Mouse (Mus musculus) stomach, embryonic 14.5 days (tissue): Measurements from ENCODE around the gene Hs3st3a1. TPM values are rescaled to one million over a fixed set of nuclear protein-coding genes. Genes with fewer than 3 reads are reported as not detected.

ENCODE experiments used
- ATAC-seq: fragments of 200-750 bp; cut with Nextera tagmentation; 2 replicates; pipeline ENCODE4 v1.8.0; 2017; ENCODE audit warnings: low read depth, moderate TSS enrichment; ENCODE audit not compliant: insufficient number of reproducible peaks, insufficient read depth, low FRiP score
- H3K27ac ChIP-seq: fragments of 300-500 bp; sonication (generic); 2 replicates; pipeline ENCODE4 v1.5.1; 2014; ENCODE audit warnings: mild to moderate bottlenecking, low read length, moderate library complexity, mixed read lengths
- H3K27me3 ChIP-seq: fragments of 300-500 bp; sonication (generic); 2 replicates; pipeline ENCODE4 v1.6.1; 2014; ENCODE audit warnings: low read length, control low read depth, mixed read lengths; ENCODE audit not compliant: control insufficient read depth, insufficient read depth
- H3K36me3 ChIP-seq: fragments of 300-500 bp; sonication (generic); 2 replicates; pipeline ENCODE4 v1.6.1; 2014; ENCODE audit warnings: mild to moderate bottlenecking, control low read depth, low read length, moderate library complexity, mixed read lengths; ENCODE audit not compliant: control insufficient read depth, insufficient read depth
- H3K4me1 ChIP-seq: fragments of 300-500 bp; sonication (generic); 2 replicates; pipeline ENCODE4 v1.6.1; 2014; ENCODE audit warnings: low read length, control low read depth, mixed read lengths; ENCODE audit not compliant: control insufficient read depth, insufficient read depth
- H3K4me2 ChIP-seq: fragments of 300-500 bp; sonication (generic); replicated peaks from 2 replicates; pipeline ENCODE4 v1.6.1; 2014; ENCODE audit warnings: low read depth, low read length, control low read depth
- H3K4me3 ChIP-seq: fragments of 300-500 bp; sonication (generic); 2 replicates; pipeline ENCODE4 v1.5.1; 2014; ENCODE audit warnings: low read depth, low read length, control low read depth
- H3K9ac ChIP-seq: fragments of 300-500 bp; sonication (generic); replicated peaks from 2 replicates; pipeline ENCODE4 v1.6.1; 2014; ENCODE audit warnings: low read depth, mild to moderate bottlenecking, control low read depth, low read length, moderate library complexity, mixed read lengths
- H3K9me3 ChIP-seq: fragments of 300-500 bp; sonication (generic); 2 replicates; pipeline ENCODE4 v1.6.1; 2016; ENCODE audit warnings: low read depth, low read length, control low read depth; ENCODE audit not compliant: control insufficient read depth
- WGBS: fragments of 180-500 bp; shearing (Covaris S2); extraction: QIAGEN DNeasy Blood & Tissue Kit; methylation state at CpG from one replicate; pipeline ENCODE4 v1.1.7; 2014; 5-methylcytosine and 5-hydroxymethylcytosine counted together
- polyA plus RNA-seq: library from polyadenylated mRNA; unstranded; fragments of >200 nt; fragmentation: Nextera tagmentation; extraction: Ambion mirVana; gene quantifications from 2 replicates; pipeline ENCODE4 v1.2.1, GENCODE M21; 2014

Hs3st3a1 gene
- polyA plus RNA-seq, 1 experiment from 2014 or later, result 3.2 TPM

GRCm38 (mm10) chr11:64500536-64501112 is 65.5 kb downstream of the Hs3st3a1 start:
- no peaks in the 10 kb centered on the region for H3K27me3 ChIP-seq
- WGBS, result 91% methylated on average over 5 of the region's 5 CpGs
- no peak overlapping the region for H3K4me3 ChIP-seq
- no peaks in the 10 kb centered on the region; the same call in 1 of the 2 replicates for H3K9me3 ChIP-seq
- H3K4me1 ChIP-seq, result no peaks in the 10 kb centered on the region
- H3K27ac ChIP-seq, result no peak overlapping the region
- ATAC-seq, result no peak
- H3K4me2 ChIP-seq, result no peak overlapping the region
- no peak overlapping the region for H3K9ac ChIP-seq
- no peaks in the 10 kb centered on the region for H3K36me3 ChIP-seq

DNA sequence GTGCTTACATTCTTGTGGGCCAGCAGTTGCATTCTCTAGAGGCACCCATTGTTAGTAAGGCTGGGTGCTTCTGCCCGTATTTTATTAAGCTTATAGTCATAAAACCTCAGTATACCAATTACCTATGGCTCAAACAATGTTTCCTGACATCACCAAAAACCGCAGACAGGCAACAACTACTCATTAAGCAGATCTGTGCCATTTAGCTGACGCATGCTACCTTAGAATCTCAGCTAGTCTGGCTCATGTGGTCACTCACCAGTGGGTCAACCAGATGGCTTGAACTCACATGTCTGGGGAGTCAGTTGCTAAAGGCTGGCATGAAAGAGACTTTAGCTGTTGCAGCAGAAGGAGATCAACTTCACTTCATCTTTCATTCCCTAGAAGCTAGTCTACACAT is 67.9 kb downstream of the Hs3st3a1 start:
- Histone ChIP-seq H3K4me2 (no peak overlapping the region), H3K4me1 (0 out of 2 replicates have a peak, but pooled peaks cover 3% of the 10 kb centered on the region), H3K9me3 (no peaks in the 10 kb centered on the region; the same call in 1 of the 2 replicates), H3K27me3 (no peaks in the 10 kb centered on the region), H3K4me3 (no peak overlapping the region), H3K9ac (no peak overlapping the region), H3K27ac (no peak overlapping the region), H3K36me3 (no peaks in the 10 kb centered on the region)
- WGBS, result 90% methylated on average over 3 of the region's 3 CpGs
- ATAC-seq, result no peak

DNA sequence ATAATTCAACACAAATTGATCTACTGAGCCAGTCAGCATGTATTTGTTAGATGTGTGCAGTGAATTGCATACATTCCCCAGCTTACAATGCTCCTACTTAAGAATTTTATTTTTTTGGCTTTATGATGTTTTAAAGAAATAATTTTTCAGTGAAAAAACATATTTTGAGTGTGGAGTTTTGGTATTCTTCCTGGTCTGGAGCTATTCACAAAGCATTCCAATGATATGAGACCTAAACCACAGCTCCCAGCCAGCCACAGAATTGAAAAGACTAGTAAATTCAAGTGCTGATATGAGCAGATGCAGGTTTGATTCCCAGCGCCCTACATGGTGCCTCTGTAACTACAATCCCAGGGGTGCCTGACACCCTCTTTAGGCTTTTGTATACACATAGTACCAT is 70.8 kb downstream of the Hs3st3a1 start:
- Histone ChIP-seq H3K4me3 (no peak overlapping the region), H3K4me1 (0 out of 2 replicates have a peak, but pooled peaks cover 5% of the 10 kb centered on the region), H3K4me2 (no peak overlapping the region), H3K9ac (no peak overlapping the region), H3K9me3 (no peaks in the 10 kb centered on the region; the same call in 1 of the 2 replicates), H3K27ac (no peak overlapping the region), H3K27me3 (no peaks in the 10 kb centered on the region), H3K36me3 (no peaks in the 10 kb centered on the region)
- ATAC-seq, result no peak
- 86% methylated on average over 1 of the region's 1 CpGs for WGBS

- no peak overlapping the region for H3K4me2 ChIP-seq
- H3K4me3 ChIP-seq, result no peak overlapping the region
- H3K4me1 ChIP-seq, result 0 out of 2 replicates have a peak, but pooled peaks cover 5% of the 10 kb centered on the region
- H3K27me3 ChIP-seq, result no peaks in the 10 kb centered on the region
- no peak overlapping the region for H3K9ac ChIP-seq
- no peak overlapping the region for H3K27ac ChIP-seq
- WGBS, result 72% methylated on average over 3 of the region's 3 CpGs
- no peaks in the 10 kb centered on the region for H3K36me3 ChIP-seq
- ATAC-seq, result no peak
- no peaks in the 10 kb centered on the region; the same call in 1 of the 2 replicates for H3K9me3 ChIP-seq
Observed at GRCm38 (mm10) chr11:64507024-64507423, 71.9 kb downstream of the Hs3st3a1 start.

DNA sequence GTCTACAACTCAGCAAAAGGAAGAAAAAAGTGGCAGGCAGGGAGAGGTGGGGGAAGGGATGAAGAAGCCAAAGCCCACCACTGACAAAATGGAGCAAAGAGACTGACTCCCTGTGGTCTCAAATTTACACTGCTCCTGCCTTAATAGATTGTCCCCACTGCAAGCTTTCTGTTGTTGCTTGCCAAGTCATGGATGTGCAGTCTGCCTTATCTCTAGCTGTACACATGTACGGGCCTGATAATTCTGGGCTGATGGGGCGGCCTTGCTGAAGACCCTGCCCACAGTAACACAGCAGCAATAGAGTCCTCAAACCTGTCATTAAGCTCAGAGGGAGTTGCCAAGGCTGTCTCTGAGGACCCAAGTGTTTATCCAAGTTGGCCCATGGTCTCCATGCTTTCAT is 74.0 kb downstream of the Hs3st3a1 start:
- no peak overlapping the region for H3K4me3 ChIP-seq
- no peak overlapping the region for H3K9ac ChIP-seq
- no peak overlapping the region for H3K4me2 ChIP-seq
- ATAC-seq, result no peak
- no peak overlapping the region for H3K27ac ChIP-seq
- WGBS, result 79% methylated on average over 2 of the region's 2 CpGs
- no peaks in the 10 kb centered on the region for H3K36me3 ChIP-seq
- H3K4me1 ChIP-seq, result 0 out of 2 replicates have a peak, but pooled peaks cover 5% of the 10 kb centered on the region
- H3K9me3 ChIP-seq, result no peaks in the 10 kb centered on the region; the same call in 1 of the 2 replicates
- no peaks in the 10 kb centered on the region for H3K27me3 ChIP-seq

DNA sequence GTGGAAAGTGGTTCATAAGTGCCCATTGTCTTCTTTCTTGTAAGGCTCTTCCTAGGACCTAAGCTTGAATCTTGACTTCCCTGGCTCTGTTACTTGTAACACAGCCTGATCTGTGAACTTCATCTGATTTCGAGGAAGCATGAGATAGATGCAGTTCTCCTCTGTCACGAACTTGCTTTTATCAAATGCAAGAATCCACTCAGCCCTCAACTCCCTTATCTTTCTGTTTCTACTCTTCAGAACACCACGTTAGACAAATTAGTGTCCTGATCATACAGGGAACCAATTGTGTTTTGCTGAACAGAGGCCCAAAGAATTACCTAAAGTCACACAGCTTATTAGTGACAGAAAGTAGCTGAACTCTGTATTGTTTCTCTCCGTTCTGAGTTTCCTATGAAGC is 77.2 kb downstream of the Hs3st3a1 start:
- ATAC-seq, result no peak
- Histone ChIP-seq H3K27ac (no peak overlapping the region), H3K9me3 (no peaks in the 10 kb centered on the region), H3K4me3 (no peak overlapping the region), H3K36me3 (no peaks in the 10 kb centered on the region), H3K4me2 (no peak overlapping the region), H3K27me3 (no peaks in the 10 kb centered on the region), H3K4me1 (0 out of 2 replicates have a peak, but pooled peaks cover 2% of the 10 kb centered on the region), H3K9ac (no peak overlapping the region)
- WGBS, result 80% methylated on average over 4 of the region's 4 CpGs

DNA sequence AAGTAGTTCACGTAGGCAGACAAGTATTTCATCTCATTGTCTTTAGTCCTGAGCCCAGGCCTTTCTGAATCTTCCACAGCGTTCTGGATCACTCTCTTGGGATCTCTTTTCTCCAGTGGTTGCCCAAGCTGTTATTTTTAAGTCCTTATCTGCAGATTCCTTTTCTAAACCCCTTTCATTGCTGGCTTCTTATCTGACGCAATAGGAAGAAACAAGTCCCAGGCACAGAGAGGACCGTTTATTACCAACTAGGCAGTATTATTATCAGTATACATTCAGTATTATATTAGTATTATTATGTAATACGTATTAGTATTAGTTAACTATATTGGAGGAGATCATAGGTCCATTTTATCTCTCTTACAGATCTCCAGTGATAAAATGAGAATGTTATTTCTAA is 78.3 kb downstream of the Hs3st3a1 start:
- Histone ChIP-seq H3K9me3 (no peaks in the 10 kb centered on the region), H3K27ac (no peak overlapping the region), H3K9ac (no peak overlapping the region), H3K4me1 (0 out of 2 replicates have a peak, but pooled peaks cover 2% of the 10 kb centered on the region), H3K4me3 (no peak overlapping the region), H3K4me2 (no peak overlapping the region), H3K27me3 (no peaks in the 10 kb centered on the region), H3K36me3 (no peaks in the 10 kb centered on the region)
- no peak for ATAC-seq
- 83% methylated on average over 5 of the region's 5 CpGs for WGBS

DNA sequence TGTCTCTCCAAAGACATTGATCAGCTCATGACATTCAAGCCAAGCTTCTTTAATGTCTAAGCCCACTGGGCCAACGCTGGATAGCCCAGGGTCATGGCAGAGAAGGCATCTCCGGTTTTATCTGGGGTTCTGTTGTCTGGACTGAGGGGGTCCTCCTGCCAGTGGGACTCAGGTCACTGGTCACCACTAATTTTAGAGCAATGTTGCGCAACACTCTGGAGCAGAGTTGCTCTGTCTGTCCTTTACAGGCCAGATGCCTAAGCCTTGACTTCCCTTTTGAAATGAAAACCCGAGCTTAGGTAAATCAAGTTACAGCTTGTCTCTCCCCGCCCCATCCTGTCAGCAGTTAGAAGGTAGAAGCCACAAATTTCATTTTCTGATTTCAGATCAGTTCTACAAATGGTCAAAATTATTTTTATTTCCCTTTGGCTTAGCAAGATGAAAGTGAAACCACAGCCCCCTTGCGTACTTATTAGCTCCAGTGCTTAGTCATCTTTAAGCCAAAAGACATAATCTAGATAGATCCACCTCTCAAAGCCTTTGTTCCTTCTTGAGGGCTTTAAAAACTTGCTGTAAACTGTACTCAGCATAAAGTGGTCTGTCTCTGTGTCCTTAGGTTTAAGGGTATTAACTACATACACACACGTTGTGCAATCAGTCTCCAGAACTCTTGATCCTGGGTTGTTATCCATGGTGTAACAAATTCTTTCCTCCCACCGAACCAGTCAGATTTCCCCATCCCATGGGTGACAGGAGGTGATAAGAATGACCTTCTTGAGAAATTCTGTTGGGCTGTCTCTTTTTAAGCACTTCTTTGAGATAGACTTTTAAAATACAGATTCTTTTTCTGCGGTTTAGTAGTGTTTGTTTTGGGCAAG is 81.8 kb downstream of the Hs3st3a1 start:
- H3K27me3 ChIP-seq, result no peaks in the 10 kb centered on the region
- no peak overlapping the region for H3K4me2 ChIP-seq
- no peak overlapping the region for H3K4me3 ChIP-seq
- no peak overlapping the region for H3K27ac ChIP-seq
- ATAC-seq, result no peak
- WGBS, result 75% methylated on average over 9 of the region's 9 CpGs
- H3K36me3 ChIP-seq, result no peaks in the 10 kb centered on the region
- H3K4me1 ChIP-seq, result no peaks in the 10 kb centered on the region
- H3K9ac ChIP-seq, result no peak overlapping the region
- no peaks in the 10 kb centered on the region for H3K9me3 ChIP-seq
